In the genomic region with DNA sequence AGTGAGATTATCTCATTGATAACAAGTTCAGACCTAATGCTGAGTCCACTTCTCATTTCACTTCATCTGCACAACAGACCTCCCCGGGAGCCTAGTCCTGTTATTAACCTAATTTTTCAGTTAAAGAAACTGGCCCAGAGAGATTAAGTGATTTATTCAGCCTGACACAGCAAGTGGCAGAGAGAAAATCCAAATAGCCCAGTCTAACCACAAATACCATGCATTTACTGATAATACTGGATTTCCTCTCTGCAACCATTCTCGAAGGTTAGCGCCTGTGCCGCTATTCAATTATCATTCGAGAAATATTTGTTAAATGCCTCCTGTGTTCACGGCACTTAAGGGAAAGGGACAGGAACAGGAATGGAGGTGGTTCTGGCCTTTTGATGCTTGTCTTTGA, we compare ENCODE assay signal across 24 mouse cellular contexts.
"Had no signal": no experiment of that assay in that cellular context is flagged by ENCODE, and none has a peak within 500 bp of the region (broad histone marks: within the 10 kb centered on the region; RNA-seq: fewer than 3 reads in every experiment).

No protein-coding gene starts in this region.

- H3K27me3 ChIP-seq: heart, embryonic 13.5 days; heart, embryonic 15.5 days; hindbrain, embryonic 13.5 days; hindbrain, embryonic 15.5 days; kidney, embryonic 15.5 days; limb, embryonic 13.5 days; limb, embryonic 15.5 days had no signal

- ATAC-seq: hindbrain, postnatal 0 days; liver, embryonic 12.5 days had no signal

- H3K9ac ChIP-seq: heart, embryonic 13.5 days; heart, embryonic 15.5 days; hindbrain, embryonic 13.5 days; hindbrain, embryonic 15.5 days; kidney, embryonic 15.5 days; limb, embryonic 13.5 days; limb, embryonic 15.5 days; liver, embryonic 12.5 days; liver, embryonic 14.5 days had no signal

- H3K36me3 ChIP-seq: heart, embryonic 13.5 days; heart, embryonic 15.5 days; hindbrain, embryonic 13.5 days; hindbrain, embryonic 15.5 days; kidney, embryonic 15.5 days; limb, embryonic 13.5 days; limb, embryonic 15.5 days; liver, embryonic 12.5 days had no signal

- H3K4me3 ChIP-seq: heart, adult 2 months; heart, embryonic 13.5 days; heart, embryonic 15.5 days; hindbrain, embryonic 13.5 days; hindbrain, embryonic 15.5 days; kidney, embryonic 15.5 days; limb, embryonic 13.5 days; limb, embryonic 15.5 days; liver, embryonic 12.5 days had no signal

- DNase-seq: gastrocnemius, postnatal 14 days; gastrocnemius, postnatal 36 days; heart, adult 11 months; heart, adult 2 months; heart, postnatal 14 days; heart, postnatal 36 days; kidney, adult 11 months; kidney, adult 2 months; kidney, adult 9 months; kidney, postnatal 10 days; kidney, postnatal 36 days; layer of hippocampus, adult 9-11 months; layer of hippocampus, postnatal 36 days had no signal

- H3K9me3 ChIP-seq: heart, embryonic 13.5 days; heart, embryonic 15.5 days; hindbrain, embryonic 13.5 days; hindbrain, embryonic 15.5 days; kidney, embryonic 15.5 days; limb, embryonic 13.5 days; limb, embryonic 15.5 days; liver, embryonic 12.5 days had no signal

- H3K4me1 ChIP-seq: heart, embryonic 15.5 days; hindbrain, embryonic 13.5 days; hindbrain, embryonic 15.5 days; kidney, embryonic 15.5 days; limb, embryonic 13.5 days; limb, embryonic 15.5 days; liver, embryonic 12.5 days had no signal

- H3K4me2 ChIP-seq: heart, embryonic 11.5 days; heart, embryonic 13.5 days; heart, embryonic 15.5 days; hindbrain, embryonic 13.5 days; hindbrain, embryonic 15.5 days; kidney, embryonic 15.5 days; limb, embryonic 13.5 days; limb, embryonic 15.5 days; liver, embryonic 12.5 days had no signal

- H3K27ac ChIP-seq: heart, adult 2 months; heart, embryonic 13.5 days; heart, embryonic 15.5 days; hindbrain, embryonic 13.5 days; hindbrain, embryonic 15.5 days; hindbrain, postnatal 0 days; kidney, embryonic 15.5 days; limb, embryonic 13.5 days; limb, embryonic 15.5 days; liver, embryonic 12.5 days; liver, embryonic 14.5 days had no signal
